Mouse (Mus musculus): Measurements from ENCODE around the gene Pla2g7. TPM values are rescaled to one million over a fixed set of nuclear protein-coding genes. Genes with fewer than 3 reads are reported as not detected.

Gene Pla2g7
- polyA plus RNA-seq, 1 experiment: 12.9 TPM

GRCm38 (mm10) chr17:43558678-43559077, 9.2 kb upstream of the Pla2g7 start:
- Histone ChIP-seq H3K36me3 (ENCODE audit: control insufficient read depth, insufficient read depth, low read length) (no peaks in the 10 kb centered on the region), H3K4me1 (ENCODE audit: control insufficient read depth, insufficient read depth, low read length) (no peaks in the 10 kb centered on the region; the same call in 1 of the 2 replicates), H3K27ac (ENCODE audit: insufficient read depth, low read depth, low read length) (no peak overlapping the region), H3K4me3 (ENCODE audit: insufficient read depth, low read depth, low read length) (no peak overlapping the region), H3K27me3 (replicated peaks; ENCODE audit: control insufficient read depth, insufficient read depth, low read length) (no peaks in the 10 kb centered on the region)
- DNase-seq: no peak
- TF ChIP-seq POLR2A (IDR thresholded peaks at IDR 0.05; ENCODE audit: low read depth, low read length) (no peak), CTCF (conservative IDR thresholded peaks at IDR 0.05; ENCODE audit: insufficient read depth, insufficient read length, low read depth, low read length) (no peak)
- WGBS: 96% methylated on average over 3 of the region's 3 CpGs

DNA sequence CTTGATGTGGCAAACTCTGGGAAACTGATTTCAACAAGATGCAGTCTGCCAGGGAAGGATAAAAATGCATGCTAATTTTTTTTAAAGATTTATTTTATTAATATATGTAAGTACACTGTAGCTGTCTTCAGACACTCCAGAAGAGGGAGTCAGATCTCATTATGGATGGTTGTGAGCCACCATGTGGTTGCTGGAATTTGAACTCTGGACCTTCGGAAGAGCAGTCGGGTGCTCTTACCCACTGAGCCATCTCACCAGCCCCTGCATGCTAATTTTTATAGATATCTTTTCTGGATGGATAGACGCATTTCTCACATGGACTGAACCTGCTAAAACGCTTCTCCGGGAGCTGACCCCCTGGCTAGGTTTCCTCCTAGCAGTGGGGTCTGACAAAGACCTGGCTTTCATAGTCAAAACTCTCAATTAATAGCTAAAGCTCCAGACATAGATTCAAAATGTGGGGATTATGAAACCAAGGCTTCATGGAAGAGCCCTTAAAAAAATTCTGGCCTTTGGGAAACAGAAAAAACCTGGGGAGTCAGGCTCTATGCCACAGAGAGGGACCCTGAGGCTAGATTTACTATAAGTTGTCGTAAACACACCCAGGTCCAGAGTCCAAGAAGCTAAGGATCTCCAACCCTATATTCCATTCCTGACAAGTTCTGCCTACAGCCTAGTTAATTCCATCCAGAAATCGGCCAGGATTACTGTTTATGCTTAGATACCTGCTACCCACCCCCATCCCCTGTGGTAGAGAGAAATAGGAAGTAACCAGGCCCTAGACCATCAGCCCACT, 4.5 kb upstream of the Pla2g7 start:
- DNase-seq: no peak
- no peaks in the 10 kb centered on the region for H3K27me3 ChIP-seq (replicated peaks; ENCODE audit: control insufficient read depth, insufficient read depth, low read length)
- no peak overlapping the region for H3K4me3 ChIP-seq (ENCODE audit: insufficient read depth, low read depth, low read length)
- H3K27ac ChIP-seq (ENCODE audit: insufficient read depth, low read depth, low read length): no peak overlapping the region
- no peaks in the 10 kb centered on the region for H3K36me3 ChIP-seq (ENCODE audit: control insufficient read depth, insufficient read depth, low read length)
- no peaks in the 10 kb centered on the region for H3K4me1 ChIP-seq (ENCODE audit: control insufficient read depth, insufficient read depth, low read length)
- WGBS: 80% methylated on average over 7 of the region's 7 CpGs
- no peak for TF ChIP-seq CTCF (conservative IDR thresholded peaks at IDR 0.05; ENCODE audit: insufficient read depth, insufficient read length, low read depth, low read length)
- no peak for TF ChIP-seq POLR2A (IDR thresholded peaks at IDR 0.05; ENCODE audit: low read depth, low read length)

GRCm38 (mm10) chr17:43567593-43567991, 306 bp upstream of the Pla2g7 start:
- DNase-seq: no peak
- Histone ChIP-seq H3K36me3 (ENCODE audit: control insufficient read depth, insufficient read depth, low read length) (no peaks in the 10 kb centered on the region), H3K4me1 (ENCODE audit: control insufficient read depth, insufficient read depth, low read length) (no peaks in the 10 kb centered on the region), H3K27me3 (replicated peaks; ENCODE audit: control insufficient read depth, insufficient read depth, low read length) (no peaks in the 10 kb centered on the region), H3K27ac (ENCODE audit: insufficient read depth, low read depth, low read length) (no peak overlapping the region), H3K4me3 (ENCODE audit: insufficient read depth, low read depth, low read length) (no peak overlapping the region)
- TF ChIP-seq POLR2A (IDR thresholded peaks at IDR 0.05; ENCODE audit: low read depth, low read length) (no peak), CTCF (conservative IDR thresholded peaks at IDR 0.05; ENCODE audit: insufficient read depth, insufficient read length, low read depth, low read length) (no peak)
- WGBS: 29% methylated on average over 12 of the region's 12 CpGs

- TF ChIP-seq POLR2A (IDR thresholded peaks at IDR 0.05; ENCODE audit: low read depth, low read length): no peak
- no peak for TF ChIP-seq CTCF (conservative IDR thresholded peaks at IDR 0.05; ENCODE audit: insufficient read depth, insufficient read length, low read depth, low read length)
- DNase-seq: no peak
- no peak overlapping the region for H3K27ac ChIP-seq (ENCODE audit: insufficient read depth, low read depth, low read length)
- H3K4me1 ChIP-seq (ENCODE audit: control insufficient read depth, insufficient read depth, low read length): no peaks in the 10 kb centered on the region
- no peaks in the 10 kb centered on the region for H3K27me3 ChIP-seq (replicated peaks; ENCODE audit: control insufficient read depth, insufficient read depth, low read length)
- H3K4me3 ChIP-seq (ENCODE audit: insufficient read depth, low read depth, low read length): no peak overlapping the region
- no peaks in the 10 kb centered on the region for H3K36me3 ChIP-seq (ENCODE audit: control insufficient read depth, insufficient read depth, low read length)
- WGBS: 39% methylated on average over 7 of the region's 7 CpGs
Measured at GRCm38 (mm10) chr17:43569287-43569686, 1.4 kb downstream of the Pla2g7 start.

DNA sequence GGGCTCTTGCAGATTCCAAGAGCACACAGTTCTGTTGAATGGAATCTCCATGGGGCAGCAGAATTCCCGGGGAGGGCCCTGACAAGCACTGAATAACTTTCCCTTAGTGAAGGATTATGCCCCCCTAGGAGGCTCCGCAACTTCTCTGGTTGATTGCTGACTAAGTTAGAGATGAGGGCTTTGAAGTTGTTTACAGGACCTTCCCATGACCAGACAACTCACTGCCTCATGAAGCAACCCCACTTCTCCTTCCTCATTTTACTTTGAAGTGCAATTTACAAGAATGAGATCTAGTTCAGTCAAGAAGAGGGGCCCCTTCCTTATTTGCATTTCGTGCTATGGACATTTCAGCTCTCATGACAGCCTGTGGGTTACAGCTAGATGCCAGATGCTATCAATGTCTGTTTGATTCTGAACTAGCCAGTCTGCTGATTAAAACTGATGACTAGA, 5.8 kb downstream of the Pla2g7 start:
- H3K4me3 ChIP-seq (ENCODE audit: insufficient read depth, low read depth, low read length): no peak overlapping the region
- 41% methylated on average over 3 of the region's 3 CpGs for WGBS
- no peaks in the 10 kb centered on the region for H3K36me3 ChIP-seq (ENCODE audit: control insufficient read depth, insufficient read depth, low read length)
- no peaks in the 10 kb centered on the region for H3K27me3 ChIP-seq (replicated peaks; ENCODE audit: control insufficient read depth, insufficient read depth, low read length)
- no peak overlapping the region for H3K27ac ChIP-seq (ENCODE audit: insufficient read depth, low read depth, low read length)
- DNase-seq: peak; percentile 5
- TF ChIP-seq CTCF (conservative IDR thresholded peaks at IDR 0.05; ENCODE audit: insufficient read depth, insufficient read length, low read depth, low read length) (no peak), POLR2A (IDR thresholded peaks at IDR 0.05; ENCODE audit: low read depth, low read length) (no peak)
- H3K4me1 ChIP-seq (ENCODE audit: control insufficient read depth, insufficient read depth, low read length): no peaks in the 10 kb centered on the region

- no peak overlapping the region for H3K27ac ChIP-seq (ENCODE audit: insufficient read depth, low read depth, low read length)
- 30% methylated on average over 3 of the region's 3 CpGs for WGBS
- H3K36me3 ChIP-seq (ENCODE audit: control insufficient read depth, insufficient read depth, low read length): no peaks in the 10 kb centered on the region
- no peaks in the 10 kb centered on the region; the same call in 1 of the 2 replicates for H3K4me1 ChIP-seq (ENCODE audit: control insufficient read depth, insufficient read depth, low read length)
- H3K27me3 ChIP-seq (replicated peaks; ENCODE audit: control insufficient read depth, insufficient read depth, low read length): no peaks in the 10 kb centered on the region
- TF ChIP-seq POLR2A (IDR thresholded peaks at IDR 0.05; ENCODE audit: low read depth, low read length) (no peak), CTCF (conservative IDR thresholded peaks at IDR 0.05; ENCODE audit: insufficient read depth, insufficient read length, low read depth, low read length) (no peak)
- H3K4me3 ChIP-seq (ENCODE audit: insufficient read depth, low read depth, low read length): no peak overlapping the region
- no peak for DNase-seq
Measured at GRCm38 (mm10) chr17:43580456-43580855, 12.6 kb downstream of the Pla2g7 start.

DNA sequence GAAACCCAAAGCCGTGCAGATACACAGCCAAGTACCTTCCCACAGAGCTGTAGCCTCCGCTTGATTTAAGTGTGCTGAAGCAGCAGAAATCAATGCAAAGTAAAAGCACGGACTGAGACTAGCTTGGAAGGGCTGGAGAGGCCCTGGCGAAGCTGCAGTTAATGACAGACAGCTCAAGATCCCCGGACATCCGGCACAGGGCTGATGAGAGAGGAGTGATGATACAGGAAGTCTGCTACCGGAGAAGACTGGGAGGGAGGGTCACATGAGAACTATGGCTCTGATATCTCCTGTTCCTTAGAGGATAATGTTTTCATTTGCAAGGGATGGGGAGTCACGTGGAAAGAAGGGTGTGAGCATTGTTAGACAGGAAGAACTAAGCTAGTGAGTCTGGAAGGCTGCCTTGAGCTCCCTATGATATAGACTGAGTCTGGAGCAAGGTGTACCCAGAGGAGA, 13.1 kb downstream of the Pla2g7 start:
- Histone ChIP-seq H3K27me3 (replicated peaks; ENCODE audit: control insufficient read depth, insufficient read depth, low read length) (no peaks in the 10 kb centered on the region), H3K36me3 (ENCODE audit: control insufficient read depth, insufficient read depth, low read length) (no peaks in the 10 kb centered on the region), H3K4me3 (ENCODE audit: insufficient read depth, low read depth, low read length) (peak overlapping the region; percentile 2; the same call in 1 of the 2 replicates), H3K4me1 (ENCODE audit: control insufficient read depth, insufficient read depth, low read length) (no peaks in the 10 kb centered on the region; the same call in 1 of the 2 replicates), H3K27ac (ENCODE audit: insufficient read depth, low read depth, low read length) (no peak overlapping the region)
- peak; percentile 40 for DNase-seq
- 19% methylated on average over 8 of the region's 8 CpGs for WGBS
- TF ChIP-seq CTCF (conservative IDR thresholded peaks at IDR 0.05; ENCODE audit: insufficient read depth, insufficient read length, low read depth, low read length) (no peak), POLR2A (IDR thresholded peaks at IDR 0.05; ENCODE audit: low read depth, low read length) (no peak)

Measured in kidney, adult 2 months (tissue).